Mouse (Mus musculus): Measurements from ENCODE around the gene Tlr11.

GRCm38 (mm10) chr14:50326661-50327060, 31.1 kb upstream of the Tlr11 start, which contains the start of gene Olfr734:
- TF ChIP-seq CTCF (IDR thresholded peaks at IDR 0.05; ENCODE audit: borderline replicate concordance, control insufficient read depth, extremely low read depth, insufficient read depth, low read length, poor library complexity) (no peak), POLR2A (IDR thresholded peaks at IDR 0.05; ENCODE audit: control insufficient read depth, extremely low read depth, insufficient read depth, low read length, poor library complexity) (no peak)
